Mouse (Mus musculus): ENCODE data around the gene Slamf7.

Slamf7 gene

DNA sequence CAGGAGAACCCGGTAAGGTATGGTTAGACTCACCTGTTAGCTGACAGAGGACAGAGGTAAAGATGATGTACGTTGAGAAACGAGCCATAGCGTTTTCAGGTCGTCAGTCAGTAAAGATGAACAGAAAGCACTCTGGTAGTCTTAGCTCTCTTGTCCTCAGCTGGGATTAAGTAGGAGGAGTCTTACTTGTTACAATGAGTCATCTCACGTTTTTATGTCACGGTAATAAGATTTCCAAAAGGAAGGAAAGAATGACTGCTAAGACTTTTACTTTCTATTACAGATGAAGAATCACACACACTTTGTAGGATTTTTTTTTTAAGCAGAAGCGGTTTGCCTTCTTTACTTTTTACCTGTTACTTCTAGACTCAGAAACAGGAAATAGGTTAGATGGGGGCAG lies 4.0 kb downstream of the Slamf7 start:
- H3K27me3 ChIP-seq (ENCODE audit: insufficient read depth, low read length): no peaks in the 10 kb centered on the region
- H3K4me1 ChIP-seq (replicated peaks; ENCODE audit: low read depth, low read length): no peaks in the 10 kb centered on the region; the same call in 1 of the 2 replicates
- H3K36me3 ChIP-seq (ENCODE audit: insufficient read depth, low read length): no peaks in the 10 kb centered on the region
- no peak overlapping the region for H3K4me3 ChIP-seq (replicated peaks; ENCODE audit: low read length)
- TF ChIP-seq POU5F1 (IDR thresholded peaks at IDR 0.05; ENCODE audit: borderline replicate concordance, low read length) (no peak), CTCF (conservative IDR thresholded peaks at IDR 0.05; ENCODE audit: low read length) (no peak), NANOG (IDR thresholded peaks at IDR 0.05; ENCODE audit: borderline replicate concordance, low read length) (no peak)
- H3K9me3 ChIP-seq (ENCODE audit: low read length): no peaks in the 10 kb centered on the region

DNA sequence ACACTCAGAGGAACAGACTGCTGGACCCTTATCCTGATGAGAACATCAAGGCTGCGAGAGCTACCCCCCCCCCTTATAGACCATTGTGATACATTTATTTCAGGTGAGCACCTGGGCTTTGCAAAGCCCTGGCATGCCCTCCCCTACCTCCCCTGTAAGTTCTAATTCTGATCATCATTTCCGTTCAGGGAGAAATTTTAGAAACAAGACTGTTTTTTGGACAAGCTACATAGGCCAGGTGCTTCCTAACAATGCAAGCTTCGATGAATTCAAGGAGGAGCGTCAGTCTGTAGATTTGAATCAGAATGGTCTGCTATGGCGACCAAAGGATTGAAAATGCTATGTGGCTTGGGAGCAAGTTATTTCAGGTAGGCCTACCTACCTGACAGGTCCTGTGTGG lies 5.1 kb downstream of the Slamf7 start:
- Histone ChIP-seq H3K36me3 (ENCODE audit: insufficient read depth, low read length) (no peaks in the 10 kb centered on the region), H3K4me1 (replicated peaks; ENCODE audit: low read depth, low read length) (no peaks in the 10 kb centered on the region; the same call in 1 of the 2 replicates), H3K9me3 (ENCODE audit: low read length) (no peaks in the 10 kb centered on the region), H3K27me3 (ENCODE audit: insufficient read depth, low read length) (no peaks in the 10 kb centered on the region), H3K4me3 (replicated peaks; ENCODE audit: low read length) (no peak overlapping the region)
- TF ChIP-seq POU5F1 (IDR thresholded peaks at IDR 0.05; ENCODE audit: borderline replicate concordance, low read length) (no peak), CTCF (conservative IDR thresholded peaks at IDR 0.05; ENCODE audit: low read length) (no peak), NANOG (IDR thresholded peaks at IDR 0.05; ENCODE audit: borderline replicate concordance, low read length) (no peak)

DNA sequence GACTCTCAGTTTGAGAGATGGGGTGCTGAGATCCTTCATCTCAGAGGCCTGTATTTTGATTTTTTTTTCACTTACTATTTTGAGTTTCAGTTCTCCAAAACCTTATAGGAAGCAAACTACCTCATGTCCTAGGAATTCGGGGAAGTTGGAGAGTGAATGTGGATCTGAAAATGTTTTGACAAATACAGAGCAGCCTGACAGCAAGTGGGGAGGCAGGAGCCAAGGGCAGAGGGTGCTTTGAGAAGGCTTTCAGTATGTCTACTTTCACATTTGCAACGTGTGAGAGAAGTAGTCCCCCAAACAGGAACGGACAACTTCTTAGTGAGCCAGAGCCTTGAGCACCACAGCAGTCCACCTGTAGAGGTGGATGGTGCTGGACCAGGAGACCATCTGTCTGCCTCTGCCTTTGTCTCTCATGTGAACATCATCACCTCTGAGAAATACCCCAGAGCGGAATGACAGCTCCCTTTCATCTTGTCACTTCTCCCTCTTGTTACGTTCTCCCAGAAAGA lies 6.3 kb downstream of the Slamf7 start:
- no peaks in the 10 kb centered on the region for H3K36me3 ChIP-seq (ENCODE audit: insufficient read depth, low read length)
- H3K4me3 ChIP-seq (replicated peaks; ENCODE audit: low read length): no peak overlapping the region
- TF ChIP-seq NANOG (IDR thresholded peaks at IDR 0.05; ENCODE audit: borderline replicate concordance, low read length) (no peak), POU5F1 (IDR thresholded peaks at IDR 0.05; ENCODE audit: borderline replicate concordance, low read length) (no peak), CTCF (conservative IDR thresholded peaks at IDR 0.05; ENCODE audit: low read length) (no peak)
- no peaks in the 10 kb centered on the region for H3K9me3 ChIP-seq (ENCODE audit: low read length)
- H3K27me3 ChIP-seq (ENCODE audit: insufficient read depth, low read length): no peaks in the 10 kb centered on the region
- H3K4me1 ChIP-seq (replicated peaks; ENCODE audit: low read depth, low read length): no peaks in the 10 kb centered on the region; the same call in 1 of the 2 replicates

DNA sequence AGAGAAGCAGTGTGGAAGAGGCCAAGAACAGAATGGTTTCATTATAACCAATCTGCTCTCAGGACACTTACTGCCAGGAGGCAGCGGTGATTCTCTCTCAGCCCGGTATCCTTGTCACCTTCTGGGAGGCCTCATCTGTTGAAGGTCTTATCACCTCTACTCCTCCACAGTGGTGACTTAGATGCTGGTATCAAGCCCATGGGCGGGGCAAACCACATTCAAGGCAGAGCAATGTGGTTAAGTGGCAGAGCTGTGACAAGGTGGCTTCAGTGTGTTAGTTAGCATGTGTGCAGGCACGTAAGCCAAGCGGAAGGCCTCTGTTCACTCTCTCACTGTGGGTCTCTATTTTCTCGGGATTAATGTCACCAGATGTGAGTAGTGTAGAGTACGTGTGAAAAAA lies 9.2 kb downstream of the Slamf7 start:
- no peaks in the 10 kb centered on the region for H3K27me3 ChIP-seq (ENCODE audit: insufficient read depth, low read length)
- no peak for TF ChIP-seq CTCF (conservative IDR thresholded peaks at IDR 0.05; ENCODE audit: low read length)
- no peak for TF ChIP-seq POU5F1 (IDR thresholded peaks at IDR 0.05; ENCODE audit: borderline replicate concordance, low read length)
- TF ChIP-seq NANOG (IDR thresholded peaks at IDR 0.05; ENCODE audit: borderline replicate concordance, low read length): no peak
- H3K4me3 ChIP-seq (replicated peaks; ENCODE audit: low read length): no peak overlapping the region
- H3K36me3 ChIP-seq (ENCODE audit: insufficient read depth, low read length): no peaks in the 10 kb centered on the region
- no peaks in the 10 kb centered on the region for H3K9me3 ChIP-seq (ENCODE audit: low read length)
- H3K4me1 ChIP-seq (replicated peaks; ENCODE audit: low read depth, low read length): no peaks in the 10 kb centered on the region; the same call in 1 of the 2 replicates

DNA sequence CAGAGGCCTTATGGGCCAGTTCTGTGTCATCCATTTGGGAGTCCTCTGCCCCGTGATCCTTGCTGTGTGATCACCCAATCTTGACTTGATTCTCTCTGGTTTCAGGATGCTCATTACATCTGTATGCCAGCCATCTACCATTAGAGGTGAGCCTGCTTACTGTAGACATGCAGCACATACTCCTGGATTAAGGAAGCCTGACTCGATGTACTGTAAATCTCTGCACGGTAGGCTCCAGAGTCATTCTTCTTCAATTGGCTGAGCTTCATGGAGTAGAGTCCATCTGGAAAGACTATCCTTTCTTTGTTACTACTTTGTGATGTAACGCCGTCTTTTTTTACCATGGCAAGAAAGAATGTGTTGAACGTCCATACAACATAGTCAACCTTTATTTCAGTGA lies 12.0 kb downstream of the Slamf7 start:
- Histone ChIP-seq H3K4me1 (replicated peaks; ENCODE audit: low read depth, low read length) (no peaks in the 10 kb centered on the region), H3K9me3 (ENCODE audit: low read length) (no peaks in the 10 kb centered on the region), H3K36me3 (ENCODE audit: insufficient read depth, low read length) (no peaks in the 10 kb centered on the region), H3K4me3 (replicated peaks; ENCODE audit: low read length) (no peak overlapping the region), H3K27me3 (ENCODE audit: insufficient read depth, low read length) (no peaks in the 10 kb centered on the region)
- TF ChIP-seq POU5F1 (IDR thresholded peaks at IDR 0.05; ENCODE audit: borderline replicate concordance, low read length) (no peak), NANOG (IDR thresholded peaks at IDR 0.05; ENCODE audit: borderline replicate concordance, low read length) (no peak), CTCF (conservative IDR thresholded peaks at IDR 0.05; ENCODE audit: low read length) (no peak)

DNA sequence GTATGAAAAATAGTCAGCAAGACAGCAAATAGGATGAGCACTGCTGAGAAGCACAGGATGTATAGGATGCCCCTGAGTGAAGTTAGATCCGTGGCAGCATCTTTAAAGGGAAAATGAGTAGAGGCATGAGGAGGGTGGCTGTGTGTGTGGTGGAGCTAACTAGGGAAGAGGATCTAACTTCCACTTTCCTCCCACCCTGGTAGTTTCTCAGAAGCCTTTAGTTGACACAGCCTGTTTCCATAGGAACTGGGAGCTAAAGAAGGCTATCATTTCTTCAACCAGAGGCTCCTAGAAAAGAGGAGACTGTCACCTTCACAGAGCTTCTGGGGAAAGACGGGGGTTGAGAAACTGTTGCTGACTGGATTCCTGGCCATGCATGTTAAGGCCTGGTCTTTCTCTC lies 14.1 kb downstream of the Slamf7 start:
- no peaks in the 10 kb centered on the region for H3K27me3 ChIP-seq (ENCODE audit: insufficient read depth, low read length)
- H3K4me1 ChIP-seq (replicated peaks; ENCODE audit: low read depth, low read length): no peaks in the 10 kb centered on the region
- no peak overlapping the region for H3K4me3 ChIP-seq (replicated peaks; ENCODE audit: low read length)
- TF ChIP-seq POU5F1 (IDR thresholded peaks at IDR 0.05; ENCODE audit: borderline replicate concordance, low read length): no peak
- no peak for TF ChIP-seq NANOG (IDR thresholded peaks at IDR 0.05; ENCODE audit: borderline replicate concordance, low read length)
- TF ChIP-seq CTCF (conservative IDR thresholded peaks at IDR 0.05; ENCODE audit: low read length): no peak
- no peaks in the 10 kb centered on the region for H3K36me3 ChIP-seq (ENCODE audit: insufficient read depth, low read length)
- no peaks in the 10 kb centered on the region for H3K9me3 ChIP-seq (ENCODE audit: low read length)

DNA sequence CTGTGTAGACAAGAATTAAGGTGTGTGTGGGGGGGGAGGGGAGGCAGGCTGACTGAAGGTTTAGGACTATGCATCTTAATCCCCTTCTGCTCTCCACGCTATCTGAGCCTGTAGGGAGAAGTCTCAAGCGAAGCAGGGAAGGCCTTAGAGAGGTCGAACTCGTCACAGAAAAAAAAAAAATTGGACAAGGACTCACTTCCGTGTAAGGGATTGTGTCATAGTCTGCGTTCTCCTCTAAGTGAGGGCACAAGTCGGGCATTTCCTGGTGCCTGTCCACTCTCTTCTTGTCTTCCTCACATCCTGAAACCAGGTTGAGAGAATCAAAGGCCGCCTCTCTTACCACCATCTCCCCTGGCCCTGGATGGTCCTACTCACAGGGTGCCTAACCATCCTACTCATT lies 15.7 kb downstream of the Slamf7 start:
- Histone ChIP-seq H3K4me1 (replicated peaks; ENCODE audit: low read depth, low read length) (no peaks in the 10 kb centered on the region), H3K36me3 (ENCODE audit: insufficient read depth, low read length) (no peaks in the 10 kb centered on the region), H3K27me3 (ENCODE audit: insufficient read depth, low read length) (no peaks in the 10 kb centered on the region), H3K9me3 (ENCODE audit: low read length) (no peaks in the 10 kb centered on the region), H3K4me3 (replicated peaks; ENCODE audit: low read length) (no peak overlapping the region)
- TF ChIP-seq NANOG (IDR thresholded peaks at IDR 0.05; ENCODE audit: borderline replicate concordance, low read length) (no peak), CTCF (conservative IDR thresholded peaks at IDR 0.05; ENCODE audit: low read length) (no peak)

DNA sequence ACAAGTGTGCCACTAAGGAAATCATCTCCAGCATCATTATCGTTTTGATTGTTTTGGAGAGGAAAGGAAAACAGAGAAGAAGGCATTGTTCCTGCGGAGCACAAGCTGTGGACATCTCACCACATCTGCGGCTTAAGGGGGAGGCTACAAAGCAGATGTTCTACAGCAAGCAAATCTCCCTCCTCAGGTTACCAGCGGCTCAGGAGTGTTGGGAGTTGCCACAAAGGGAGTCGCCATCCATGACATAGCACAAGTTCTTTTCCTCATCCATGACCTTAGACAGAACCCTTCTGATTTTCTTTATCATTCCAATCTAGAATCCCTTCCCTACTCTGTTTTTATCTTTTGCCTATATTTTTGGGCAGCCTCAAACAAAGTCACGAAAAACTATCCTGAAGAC lies 17.1 kb downstream of the Slamf7 start:
- Histone ChIP-seq H3K9me3 (ENCODE audit: low read length) (no peaks in the 10 kb centered on the region), H3K27me3 (ENCODE audit: insufficient read depth, low read length) (no peaks in the 10 kb centered on the region), H3K36me3 (ENCODE audit: insufficient read depth, low read length) (no peaks in the 10 kb centered on the region), H3K4me3 (replicated peaks; ENCODE audit: low read length) (no peak overlapping the region), H3K4me1 (replicated peaks; ENCODE audit: low read depth, low read length) (no peaks in the 10 kb centered on the region)
- TF ChIP-seq CTCF (conservative IDR thresholded peaks at IDR 0.05; ENCODE audit: low read length) (no peak), NANOG (IDR thresholded peaks at IDR 0.05; ENCODE audit: borderline replicate concordance, low read length) (no peak), POU5F1 (IDR thresholded peaks at IDR 0.05; ENCODE audit: borderline replicate concordance, low read length) (no peak)

DNA sequence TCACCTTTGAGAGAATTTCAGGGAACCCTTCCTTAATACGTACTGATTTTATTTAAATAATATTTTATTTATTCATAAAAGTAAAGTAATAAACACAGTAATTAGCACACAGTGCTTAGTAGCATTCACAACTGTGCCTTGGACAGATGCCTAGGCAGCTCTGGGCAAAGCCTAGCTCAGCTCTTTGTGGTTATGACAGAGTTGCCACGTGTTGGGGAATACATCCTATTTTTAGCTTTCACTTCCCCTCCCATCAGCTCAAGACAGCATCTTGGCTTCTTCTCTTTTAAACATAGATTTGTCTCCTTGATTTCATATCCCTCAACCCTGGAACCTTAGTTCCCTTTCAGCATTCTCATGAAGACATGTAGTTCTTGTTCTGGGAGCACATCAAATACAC lies 21.4 kb downstream of the Slamf7 start:
- TF ChIP-seq CTCF (conservative IDR thresholded peaks at IDR 0.05; ENCODE audit: low read length): no peak
- no peak for TF ChIP-seq POU5F1 (IDR thresholded peaks at IDR 0.05; ENCODE audit: borderline replicate concordance, low read length)
- TF ChIP-seq NANOG (IDR thresholded peaks at IDR 0.05; ENCODE audit: borderline replicate concordance, low read length): no peak
- Histone ChIP-seq H3K4me3 (replicated peaks; ENCODE audit: low read length) (no peak overlapping the region), H3K36me3 (ENCODE audit: insufficient read depth, low read length) (no peaks in the 10 kb centered on the region), H3K27me3 (ENCODE audit: insufficient read depth, low read length) (no peaks in the 10 kb centered on the region), H3K9me3 (ENCODE audit: low read length) (no peaks in the 10 kb centered on the region), H3K4me1 (replicated peaks; ENCODE audit: low read depth, low read length) (no peaks in the 10 kb centered on the region)
